Mouse (Mus musculus) adrenal gland, adult (tissue): Measurements from ENCODE around the gene Tgfbr2.
A peak's percentile ranks its signal among the peaks of the same experiment; 100 is the strongest.

Experiments
- DNase-seq, 2 experiments: peaks; one replicate each; pipeline ENCODE4 v3.0.0; 2022 to 2023; ENCODE audit warnings: low spot score in 1 of 2; ENCODE audit not compliant: inconsistent age in 2 of 2

Tgfbr2 gene

DNA sequence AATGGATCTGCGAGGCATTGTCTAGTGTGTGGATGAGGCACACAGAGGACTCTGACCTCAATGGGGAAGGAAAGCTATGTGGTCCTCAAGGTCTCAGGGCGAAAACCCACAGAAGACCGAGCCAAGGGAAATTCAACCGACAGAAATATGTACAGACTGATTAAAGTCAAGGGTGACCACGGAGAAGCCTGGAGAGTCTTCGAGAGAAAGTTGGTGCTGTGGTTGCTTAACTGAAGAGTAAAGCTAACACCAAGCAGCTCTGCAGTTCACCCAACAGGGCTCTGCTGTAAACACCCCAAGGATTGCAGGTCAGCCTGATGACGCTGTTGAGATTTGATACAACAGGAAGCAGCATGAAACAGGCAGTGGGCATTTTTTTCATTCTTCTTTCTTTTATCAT lies 14.3 kb downstream of the Tgfbr2 start:
- DNase-seq = no peak

DNA sequence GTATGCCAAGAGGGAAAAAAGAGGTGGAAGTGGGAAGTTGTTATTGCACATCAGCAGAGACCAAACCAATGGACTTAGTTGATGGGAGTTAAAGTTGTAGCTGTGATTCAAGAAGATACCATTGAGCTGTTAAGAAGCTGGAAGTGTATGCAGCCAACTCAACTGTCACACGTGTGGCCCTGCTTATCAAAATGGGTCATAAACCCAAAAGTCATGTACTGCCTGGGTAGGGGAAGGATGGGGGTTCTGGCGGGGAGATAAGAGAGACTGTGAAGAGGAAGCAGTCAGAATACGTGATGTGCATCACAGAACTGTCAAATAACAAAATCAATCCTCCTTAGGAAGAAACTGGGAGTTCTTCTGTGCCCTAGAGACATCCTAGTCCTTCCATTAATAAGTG lies 15.1 kb downstream of the Tgfbr2 start:
- DNase-seq = no peak

DNA sequence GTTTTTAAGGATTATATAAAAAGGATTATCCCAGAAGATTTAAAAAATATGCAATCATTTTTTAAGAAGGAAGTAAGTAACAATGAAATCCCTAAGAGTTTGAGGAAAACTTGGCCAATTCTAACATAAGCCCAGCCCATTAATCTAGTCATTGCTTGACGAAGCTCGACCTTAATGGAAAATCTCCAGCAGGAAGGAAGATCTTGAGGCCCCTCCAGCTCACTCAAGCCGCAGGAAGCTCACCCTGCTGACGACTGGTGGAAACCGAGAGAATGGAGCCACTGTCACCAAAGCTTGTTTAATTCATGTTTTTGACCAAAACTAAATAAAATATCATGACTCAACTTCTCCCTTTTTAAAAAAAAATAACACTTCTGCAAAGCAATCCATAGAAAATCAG lies 18.7 kb downstream of the Tgfbr2 start:
- no peak for DNase-seq

DNA sequence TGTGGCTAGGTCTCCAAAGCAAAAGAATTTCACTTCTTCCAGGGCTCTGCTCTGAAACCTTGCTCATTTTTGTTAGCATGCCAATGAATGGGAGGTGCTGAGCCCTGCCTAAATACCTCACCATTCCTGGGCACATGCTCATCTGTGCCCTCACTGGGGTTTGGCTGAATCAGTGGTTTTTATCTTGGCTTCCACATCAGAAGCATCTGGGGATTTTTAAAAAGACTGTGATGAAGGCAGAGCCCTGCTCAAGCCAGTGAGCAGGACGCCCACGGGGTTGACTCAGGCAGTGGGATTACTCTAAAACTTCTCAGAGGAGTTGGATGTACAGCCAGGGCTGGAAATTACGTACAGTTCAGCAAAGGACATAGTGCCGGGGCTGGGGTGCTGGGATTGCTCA lies 22.3 kb downstream of the Tgfbr2 start:
- DNase-seq = no peak

DNA sequence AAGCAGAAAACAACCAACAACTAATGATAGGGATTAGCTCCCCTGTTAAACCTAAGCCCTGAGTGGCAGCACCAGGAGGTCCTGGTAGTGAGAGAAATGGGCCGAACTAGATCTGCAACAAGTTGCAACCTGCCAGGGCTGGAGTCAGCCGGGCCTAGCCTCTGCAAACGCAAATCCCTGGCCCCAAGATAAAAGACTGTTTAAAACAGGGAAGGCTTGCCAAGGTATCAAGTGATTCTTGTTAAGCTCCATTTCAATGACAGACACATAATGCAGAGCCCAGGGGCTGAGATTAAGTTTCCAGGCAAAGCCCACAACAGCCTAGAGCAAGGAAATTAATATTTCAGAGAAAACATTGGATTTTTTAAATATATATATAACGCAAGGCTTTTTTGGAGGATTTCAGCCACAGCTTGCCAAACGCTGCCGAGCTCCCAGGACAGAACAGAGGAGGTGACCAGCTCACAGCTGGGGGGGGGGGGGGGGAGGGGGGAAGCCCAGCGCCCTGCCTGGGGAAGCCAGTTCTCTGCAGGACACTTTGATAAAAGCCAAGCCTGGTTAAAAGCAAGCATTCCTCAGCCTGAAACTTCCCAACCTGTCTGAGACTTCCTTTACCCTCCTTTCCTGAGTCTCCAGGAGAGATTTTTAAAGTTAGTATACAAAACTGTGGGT lies 24.3 kb downstream of the Tgfbr2 start:
- DNase-seq = no peak

DNA sequence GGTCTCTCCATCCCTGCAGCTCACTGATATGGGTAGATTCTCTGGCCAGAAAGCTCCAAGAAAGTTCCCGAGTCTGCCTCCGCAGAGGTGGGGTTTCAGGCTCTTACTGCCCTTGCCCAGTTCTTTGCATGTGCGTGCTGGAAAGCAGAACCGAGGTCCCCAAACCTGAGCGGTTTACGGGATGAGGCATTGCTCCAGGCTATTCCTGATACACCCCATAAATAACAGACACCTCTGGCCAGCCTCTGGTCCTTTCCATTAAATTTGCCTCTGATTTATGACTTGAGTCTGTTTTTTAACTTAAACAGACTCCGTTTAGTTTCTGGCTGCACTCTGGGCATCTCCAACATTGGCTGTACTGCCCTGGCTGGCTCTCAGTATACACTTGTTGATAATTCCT lies 26.4 kb downstream of the Tgfbr2 start:
- DNase-seq = no peak

DNA sequence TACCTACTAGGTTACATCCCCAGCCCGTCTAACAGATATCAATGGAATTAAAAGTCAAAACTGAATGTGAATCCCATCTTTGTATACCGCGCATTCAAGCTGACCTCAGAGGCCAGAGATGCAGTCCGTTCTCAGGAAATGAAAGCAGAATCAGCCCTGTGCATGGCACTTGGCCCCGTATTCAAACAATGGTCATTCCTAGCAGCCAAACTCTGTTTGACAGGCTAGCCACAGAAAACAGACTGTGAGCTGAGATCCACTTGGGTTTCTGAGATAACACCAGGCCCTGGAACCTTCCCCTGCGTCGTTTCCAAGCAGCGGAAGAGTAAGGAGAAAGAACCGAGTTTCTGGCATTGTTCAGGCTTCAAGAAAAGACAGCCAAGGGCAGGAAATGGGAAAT lies 28.9 kb downstream of the Tgfbr2 start:
- no peak for DNase-seq

DNA sequence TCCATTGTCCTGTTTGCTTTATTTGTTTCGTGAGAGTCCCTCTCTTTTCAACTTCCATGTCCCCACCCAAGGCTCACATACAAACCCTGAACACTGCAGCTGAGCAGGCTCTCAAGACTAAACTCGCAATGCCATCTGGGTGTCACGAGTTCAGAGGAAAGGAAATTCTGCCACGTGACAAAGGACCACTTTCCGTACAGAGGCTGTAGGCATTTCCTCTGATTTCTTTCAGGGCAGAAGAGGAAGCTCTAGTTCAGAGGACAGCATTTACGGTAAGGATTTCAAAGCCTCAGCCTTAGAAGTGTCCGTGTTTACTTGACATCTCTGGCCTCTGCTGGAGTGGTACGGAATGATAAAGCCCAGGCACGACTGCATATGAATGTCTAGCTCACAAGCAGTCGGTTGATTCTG lies 29.9 kb downstream of the Tgfbr2 start:
- peak in 1 of 2 experiments; percentile 64 for DNase-seq

DNA sequence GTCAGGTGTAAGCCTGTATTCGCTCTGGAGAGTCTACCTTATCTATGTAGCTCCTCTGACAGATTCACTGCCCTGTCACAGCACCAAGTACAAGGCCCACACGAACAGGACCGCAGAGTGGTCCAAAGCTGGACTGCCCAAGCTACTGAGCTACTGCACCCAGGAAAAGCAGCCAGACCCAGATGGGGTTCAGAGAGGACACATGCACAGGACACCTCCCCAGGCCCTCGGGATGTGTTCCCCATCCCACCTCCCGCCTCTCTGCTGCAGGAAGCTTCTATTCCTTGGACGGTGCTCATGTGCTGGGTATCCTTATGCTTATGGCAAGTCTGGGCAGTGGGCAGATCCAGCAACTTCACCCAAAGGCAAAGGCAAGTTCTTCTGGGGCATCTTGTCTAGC lies 34.7 kb downstream of the Tgfbr2 start:
- DNase-seq = no peak

DNA sequence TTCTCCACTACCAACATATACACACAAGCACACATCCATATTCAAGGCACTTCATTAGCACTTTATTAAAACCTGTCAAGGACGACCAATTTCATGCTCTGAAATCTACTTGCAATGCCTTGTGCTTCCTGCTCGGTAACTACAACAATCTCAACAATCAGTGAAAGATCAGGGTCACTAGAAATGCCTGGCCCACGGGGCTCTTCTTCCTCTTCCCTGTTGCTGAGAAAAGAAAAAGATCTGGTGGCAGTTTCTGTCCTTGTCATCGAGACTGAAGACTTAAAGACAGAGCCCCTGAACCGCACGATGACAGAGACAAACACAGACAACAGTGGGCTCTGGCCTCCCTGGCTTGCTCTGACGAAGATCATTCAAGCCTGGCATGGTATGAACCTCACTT lies 35.6 kb downstream of the Tgfbr2 start:
- no peak for DNase-seq

DNA sequence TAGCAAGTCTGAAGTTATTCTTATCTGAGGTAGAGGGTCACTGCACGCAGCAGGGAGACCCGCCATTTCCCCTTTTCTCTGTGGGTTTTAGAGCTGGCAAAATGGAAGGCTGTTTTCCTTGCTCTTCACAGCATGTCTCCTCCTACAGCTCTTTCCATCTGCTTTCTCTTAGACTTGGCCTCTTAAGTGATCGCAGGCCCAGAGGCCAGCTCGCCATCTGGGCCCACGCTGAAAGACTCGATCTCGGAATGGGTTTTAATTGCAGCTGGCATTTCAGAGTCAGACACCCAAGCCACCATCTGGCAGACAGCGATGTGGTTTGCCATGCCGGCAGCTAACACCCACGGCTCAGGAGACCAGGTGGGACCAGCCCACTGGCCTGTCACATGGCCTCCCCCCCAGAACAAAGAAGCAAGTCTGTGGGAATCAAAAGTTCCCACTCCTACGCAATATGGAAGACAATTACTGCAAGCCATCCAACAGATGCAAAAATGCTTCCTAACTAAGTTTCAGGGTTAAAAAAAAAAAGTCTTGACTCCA lies 36.5 kb downstream of the Tgfbr2 start:
- no peak for DNase-seq

DNA sequence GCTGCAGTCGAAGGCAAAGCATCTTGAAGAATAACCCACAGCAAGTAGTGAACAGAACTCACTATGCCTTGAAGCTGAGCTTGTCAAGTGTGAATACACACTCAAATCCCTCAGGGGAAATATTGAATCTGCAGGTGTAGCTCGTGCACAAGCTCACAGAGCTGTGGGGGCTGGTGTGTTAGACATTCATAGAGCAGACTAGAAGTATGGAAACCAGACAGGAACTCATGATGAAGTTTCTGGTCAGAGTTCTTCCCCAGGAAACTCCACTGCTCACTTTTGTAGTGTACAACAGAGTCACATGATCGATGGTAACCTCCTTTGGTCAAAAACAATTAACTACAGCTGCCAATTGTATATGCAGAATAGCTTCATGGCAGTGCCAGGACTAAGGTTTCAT lies 37.5 kb downstream of the Tgfbr2 start:
- no peak for DNase-seq

DNA sequence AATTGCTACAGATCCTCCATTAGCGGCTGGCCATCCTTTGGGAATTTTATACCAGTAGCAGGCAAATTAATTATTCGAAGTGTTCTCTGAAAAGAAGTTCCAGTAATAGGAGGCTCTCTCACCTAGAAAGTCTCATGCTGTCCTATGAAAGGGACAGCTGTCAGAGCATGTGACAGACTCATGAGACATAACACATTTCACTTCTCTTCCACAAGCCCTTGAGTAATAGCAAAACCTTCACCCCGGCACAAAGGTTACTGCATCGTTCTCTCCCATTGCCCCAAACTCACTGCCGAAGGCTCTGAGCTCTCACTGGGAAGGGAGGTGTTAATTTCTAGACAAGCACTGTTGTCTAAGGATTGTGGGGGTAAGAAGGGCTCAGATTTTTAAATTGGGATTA lies 38.3 kb downstream of the Tgfbr2 start:
- DNase-seq = peak in 1 of 2 experiments; percentile 64

DNA sequence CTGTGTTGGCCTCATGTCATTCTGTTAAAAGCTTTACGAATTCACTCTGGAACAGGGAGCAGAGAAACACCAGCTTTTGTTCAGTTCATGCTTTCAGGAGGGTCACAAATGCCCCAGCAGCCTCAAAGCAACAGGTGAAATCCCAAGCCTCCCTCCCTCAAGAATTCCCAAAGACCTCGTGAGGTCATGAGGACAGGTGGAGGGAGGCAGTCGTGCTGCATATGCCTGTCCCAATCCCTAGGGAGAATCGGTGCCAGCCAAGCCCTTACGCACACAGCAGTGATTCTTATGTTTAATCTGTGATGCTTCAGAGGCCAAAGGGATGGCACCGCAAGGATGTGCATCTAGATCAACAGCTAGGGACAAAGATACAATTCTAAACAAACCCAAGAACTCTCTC lies 39.0 kb downstream of the Tgfbr2 start:
- no peak for DNase-seq

DNA sequence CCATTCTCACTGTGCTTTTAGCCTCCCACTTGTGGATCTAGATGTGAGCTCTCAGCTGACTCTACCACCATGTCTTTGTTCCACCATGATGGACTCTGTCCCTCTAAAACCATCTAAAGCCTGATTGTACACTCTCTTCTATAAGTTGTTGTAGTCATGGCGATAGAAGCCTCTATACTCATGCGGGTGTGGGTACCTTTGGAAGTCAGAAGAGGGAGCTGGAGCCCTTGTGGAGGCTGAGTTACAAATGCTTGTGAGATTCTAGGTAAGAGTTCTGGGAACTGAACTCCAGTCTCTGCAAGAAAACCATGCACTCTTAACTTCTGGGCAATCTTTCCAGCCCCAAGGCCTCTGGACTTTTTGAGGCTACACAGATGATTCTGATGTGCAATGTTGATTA lies 40.7 kb downstream of the Tgfbr2 start:
- DNase-seq = no peak

DNA sequence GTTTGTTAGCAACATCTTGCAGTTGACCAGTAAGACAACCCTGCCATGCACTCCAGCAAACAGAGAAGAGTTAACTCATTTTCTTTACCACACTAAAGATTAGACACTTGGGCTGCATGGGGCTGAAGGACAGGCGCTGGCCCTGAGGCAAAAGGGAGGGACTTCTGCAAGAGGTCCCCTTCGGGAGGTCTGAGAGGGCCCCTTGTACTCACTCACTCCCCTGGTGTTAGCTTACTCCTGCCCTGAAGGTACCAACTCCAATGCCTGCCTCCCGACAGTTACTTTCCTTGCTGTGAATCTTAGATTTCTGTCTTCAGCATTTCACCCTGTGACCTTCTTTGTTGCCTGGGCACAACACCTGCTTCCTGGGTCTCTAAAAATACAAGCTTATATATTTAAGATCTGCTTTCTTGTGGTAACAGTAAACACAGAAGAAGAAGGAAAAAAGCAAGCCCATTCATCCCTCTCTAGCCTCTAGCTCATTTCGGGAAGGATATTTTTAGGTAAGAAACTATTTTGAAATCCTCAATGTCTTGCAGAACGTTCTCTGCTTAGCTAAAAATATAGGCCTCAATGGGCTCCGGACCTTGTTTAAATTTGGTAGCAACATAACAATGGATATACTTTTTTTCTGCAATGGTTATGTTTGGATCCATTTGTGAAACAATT lies 41.7 kb downstream of the Tgfbr2 start:
- no peak for DNase-seq

DNA sequence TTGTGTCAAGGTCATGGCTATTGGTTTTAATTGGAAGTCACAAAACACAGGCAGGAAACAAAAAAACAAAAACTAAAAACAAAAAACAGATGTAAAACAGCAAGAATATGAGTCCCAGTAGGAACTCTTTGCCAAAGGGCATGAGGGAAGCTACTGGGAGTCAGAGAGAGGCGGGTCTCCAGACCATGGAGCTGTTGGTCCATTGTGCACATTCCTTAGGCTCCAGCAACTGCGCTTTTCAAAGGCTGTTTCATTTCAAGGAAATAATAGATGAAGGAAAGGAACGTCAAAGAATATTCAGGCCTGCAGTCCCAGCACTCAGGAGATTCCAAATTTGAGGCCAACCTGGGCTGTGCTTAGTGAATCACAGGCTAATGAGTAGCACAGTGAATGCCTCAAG lies 46.3 kb downstream of the Tgfbr2 start:
- no peak for DNase-seq

DNA sequence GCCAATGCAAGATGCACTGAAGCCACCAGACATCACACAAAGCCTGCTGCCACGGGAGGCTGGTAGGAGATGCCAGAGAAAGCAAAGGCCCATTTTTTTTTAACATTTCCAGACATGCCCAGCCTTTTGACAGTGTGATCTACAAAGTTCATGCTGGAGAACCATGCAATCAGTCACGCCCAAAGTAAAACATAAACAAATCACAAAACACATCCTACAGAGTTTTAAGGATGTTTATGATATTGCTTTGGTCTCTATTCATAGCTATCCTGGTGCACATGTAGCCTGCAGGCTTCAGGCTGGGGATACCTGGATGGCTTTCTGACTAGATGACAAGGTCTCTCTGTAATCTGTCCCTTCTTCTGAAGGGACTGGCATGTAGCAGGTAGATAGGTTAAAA lies 46.8 kb downstream of the Tgfbr2 start:
- DNase-seq = no peak

DNA sequence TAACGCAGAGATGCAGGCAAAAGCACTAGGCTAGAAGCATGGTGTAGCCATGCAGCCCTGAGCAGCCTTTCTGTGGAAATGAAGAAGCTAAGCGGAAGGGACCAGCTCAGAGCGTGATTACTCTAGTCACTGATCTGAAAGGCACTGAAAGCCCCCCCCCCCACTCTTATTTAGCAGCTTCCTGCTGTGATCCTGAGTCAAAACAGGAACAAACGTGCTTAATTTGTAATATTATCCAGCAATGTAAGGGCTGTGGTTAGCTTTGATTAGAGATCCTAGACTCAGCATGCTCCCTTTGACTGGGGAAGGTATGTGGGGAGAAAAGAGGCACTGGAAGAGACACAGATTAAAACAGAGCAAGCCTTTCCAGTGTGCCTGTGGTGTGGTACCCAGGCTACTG lies 48.7 kb downstream of the Tgfbr2 start:
- DNase-seq = no peak

DNA sequence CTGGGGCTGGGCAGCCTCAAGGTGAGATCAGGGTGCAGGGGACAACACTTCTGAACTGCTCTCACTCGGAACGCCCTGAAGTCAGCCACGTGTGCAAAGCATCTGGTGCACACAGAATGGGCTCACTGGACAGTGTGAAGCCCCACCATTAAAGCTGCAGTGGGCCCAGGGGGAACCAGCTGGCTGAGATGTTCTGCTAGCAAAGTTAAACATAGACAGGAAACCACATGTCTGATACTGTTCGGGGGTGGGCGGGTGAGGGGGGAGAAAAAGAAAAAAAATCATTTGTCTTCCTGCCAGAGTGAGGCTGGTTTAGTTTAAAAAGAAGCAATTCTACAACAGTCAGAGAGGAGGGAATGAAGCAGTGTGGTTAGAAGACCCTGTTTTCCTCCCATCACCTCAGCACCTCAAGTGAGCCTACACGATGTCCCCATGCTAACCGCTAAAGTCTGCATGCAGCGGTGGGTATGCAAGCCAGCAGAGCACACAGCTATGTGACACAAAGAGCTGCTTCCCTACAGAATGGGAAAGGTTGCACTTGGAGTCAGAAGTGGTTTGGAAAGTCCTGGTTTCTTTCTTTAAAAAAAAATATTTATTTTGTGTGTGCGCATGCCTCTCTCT lies 52.1 kb downstream of the Tgfbr2 start:
- DNase-seq = no peak

DNA sequence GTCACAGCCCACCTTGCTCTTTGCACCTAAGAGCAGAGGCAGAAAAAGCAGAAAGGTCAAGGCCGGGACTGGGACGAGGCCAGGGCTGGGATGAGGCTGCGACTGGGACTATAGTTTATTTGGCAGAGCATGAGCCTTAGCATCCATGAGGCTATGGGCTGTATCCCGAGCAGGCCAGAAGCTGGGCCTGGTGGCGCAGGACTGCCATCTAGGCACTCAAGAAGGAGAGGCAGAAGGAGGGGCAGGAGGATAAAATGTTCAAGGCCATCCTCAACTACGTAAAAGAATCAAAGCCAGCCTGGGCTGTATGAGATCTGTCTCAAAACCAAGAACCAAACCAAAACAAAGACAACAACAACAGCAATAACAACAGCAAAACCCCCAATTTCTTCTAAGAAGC lies 52.6 kb downstream of the Tgfbr2 start:
- peak in 1 of 2 experiments; percentile 34 for DNase-seq

DNA sequence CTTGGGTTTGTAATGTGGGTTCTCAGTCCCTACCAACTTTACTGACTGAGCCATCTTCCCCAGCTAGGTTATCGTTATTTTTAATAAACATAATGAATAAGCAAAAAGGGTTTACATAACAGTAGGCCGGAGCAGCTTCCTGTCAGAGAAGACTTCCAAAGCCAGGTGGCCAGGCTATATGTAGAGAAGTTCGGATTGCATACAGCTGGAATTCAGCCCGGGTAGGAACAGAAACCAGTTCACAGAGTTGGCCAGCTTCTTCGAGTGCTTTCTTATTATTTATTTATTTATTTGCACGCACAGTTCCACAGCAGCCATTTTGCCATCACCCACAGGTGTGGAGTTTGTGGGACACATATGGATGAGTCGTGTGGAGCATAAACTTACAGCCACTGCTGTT lies 53.7 kb downstream of the Tgfbr2 start:
- DNase-seq = no peak
